Mouse (Mus musculus): ENCODE results near the gene Yif1a. TPM values are rescaled to one million over a fixed set of nuclear protein-coding genes. Genes with fewer than 3 reads are reported as not detected.

Gene Yif1a
- polyA plus RNA-seq, 1 experiment, result 57.6 TPM

DNA sequence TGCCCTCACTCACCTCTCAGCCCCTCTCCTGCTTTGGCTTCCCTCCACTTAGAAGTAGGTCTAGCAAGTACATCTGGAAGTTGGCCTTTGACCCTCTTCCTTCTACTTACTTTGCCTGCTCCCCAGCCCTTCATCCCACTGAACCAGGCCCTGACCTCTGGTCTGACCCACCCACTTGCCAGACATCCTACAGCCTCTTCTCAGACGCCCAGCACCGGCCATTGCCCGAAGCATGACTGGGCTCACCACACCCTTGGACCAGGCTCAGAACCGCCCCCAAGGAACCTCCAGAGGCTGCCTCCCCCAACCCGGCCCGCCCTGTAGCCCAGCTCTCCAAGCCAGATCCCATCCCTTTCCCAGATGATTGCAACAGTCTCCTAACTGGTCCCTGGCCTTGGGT, 25.9 kb upstream of the Yif1a start:
- TF ChIP-seq USF1 (IDR thresholded peaks at IDR 0.05; ENCODE audit: low read depth), result no peak
- no peak for TF ChIP-seq MYOG (IDR thresholded peaks at IDR 0.05; ENCODE audit: control insufficient read depth, extremely low read depth, insufficient read length)
- no peak for TF ChIP-seq CEBPB (IDR thresholded peaks at IDR 0.05; ENCODE audit: low read depth)
- no peak for TF ChIP-seq MAX (IDR thresholded peaks at IDR 0.05)
- TF ChIP-seq MYOD1 (IDR thresholded peaks at IDR 0.05; ENCODE audit: control insufficient read depth, insufficient read length, low read depth), result no peak
- no peak for TF ChIP-seq FOSL1 (IDR thresholded peaks at IDR 0.05; ENCODE audit: insufficient read depth, low read length, poor library complexity, severe bottlenecking)
- TF ChIP-seq CTCF (IDR thresholded peaks at IDR 0.05; ENCODE audit: control insufficient read depth, insufficient read depth, insufficient read length), result no peak
- no peaks in the 10 kb centered on the region for H3K36me3 ChIP-seq (ENCODE audit: control insufficient read depth, insufficient read depth)
- H3K4me3 ChIP-seq (ENCODE audit: insufficient read depth, poor library complexity, severe bottlenecking), result no peak overlapping the region
- H3K27me3 ChIP-seq (ENCODE audit: control insufficient read depth, insufficient read depth, insufficient read length), result no peaks in the 10 kb centered on the region
- H3K79me3 ChIP-seq (ENCODE audit: low read depth), result no peaks in the 10 kb centered on the region
- no peaks in the 10 kb centered on the region for H3K79me2 ChIP-seq (ENCODE audit: control insufficient read depth, insufficient read depth)
- H3ac ChIP-seq (ENCODE audit: control insufficient read depth, insufficient read length, low read depth), result no peak overlapping the region

- Histone ChIP-seq H3K79me2 (ENCODE audit: control insufficient read depth, insufficient read depth) (no peaks in the 10 kb centered on the region), H3ac (ENCODE audit: control insufficient read depth, insufficient read length, low read depth) (no peak overlapping the region), H3K79me3 (ENCODE audit: low read depth) (no peaks in the 10 kb centered on the region), H3K36me3 (ENCODE audit: control insufficient read depth, insufficient read depth) (no peaks in the 10 kb centered on the region), H3K27me3 (ENCODE audit: control insufficient read depth, insufficient read depth, insufficient read length) (no peaks in the 10 kb centered on the region), H3K4me3 (ENCODE audit: insufficient read depth, poor library complexity, severe bottlenecking) (no peak overlapping the region)
- TF ChIP-seq MYOD1 (IDR thresholded peaks at IDR 0.05; ENCODE audit: control insufficient read depth, insufficient read length, low read depth) (no peak), FOSL1 (IDR thresholded peaks at IDR 0.05; ENCODE audit: insufficient read depth, low read length, poor library complexity, severe bottlenecking) (no peak), CTCF (IDR thresholded peaks at IDR 0.05; ENCODE audit: control insufficient read depth, insufficient read depth, insufficient read length) (no peak), USF1 (IDR thresholded peaks at IDR 0.05; ENCODE audit: low read depth) (no peak), CEBPB (IDR thresholded peaks at IDR 0.05; ENCODE audit: low read depth) (no peak), MAX (IDR thresholded peaks at IDR 0.05) (no peak), MYOG (IDR thresholded peaks at IDR 0.05; ENCODE audit: control insufficient read depth, extremely low read depth, insufficient read length) (no peak)
Observed at GRCm38 (mm10) chr19:5065104-5065503, 23.2 kb upstream of the Yif1a start.

DNA sequence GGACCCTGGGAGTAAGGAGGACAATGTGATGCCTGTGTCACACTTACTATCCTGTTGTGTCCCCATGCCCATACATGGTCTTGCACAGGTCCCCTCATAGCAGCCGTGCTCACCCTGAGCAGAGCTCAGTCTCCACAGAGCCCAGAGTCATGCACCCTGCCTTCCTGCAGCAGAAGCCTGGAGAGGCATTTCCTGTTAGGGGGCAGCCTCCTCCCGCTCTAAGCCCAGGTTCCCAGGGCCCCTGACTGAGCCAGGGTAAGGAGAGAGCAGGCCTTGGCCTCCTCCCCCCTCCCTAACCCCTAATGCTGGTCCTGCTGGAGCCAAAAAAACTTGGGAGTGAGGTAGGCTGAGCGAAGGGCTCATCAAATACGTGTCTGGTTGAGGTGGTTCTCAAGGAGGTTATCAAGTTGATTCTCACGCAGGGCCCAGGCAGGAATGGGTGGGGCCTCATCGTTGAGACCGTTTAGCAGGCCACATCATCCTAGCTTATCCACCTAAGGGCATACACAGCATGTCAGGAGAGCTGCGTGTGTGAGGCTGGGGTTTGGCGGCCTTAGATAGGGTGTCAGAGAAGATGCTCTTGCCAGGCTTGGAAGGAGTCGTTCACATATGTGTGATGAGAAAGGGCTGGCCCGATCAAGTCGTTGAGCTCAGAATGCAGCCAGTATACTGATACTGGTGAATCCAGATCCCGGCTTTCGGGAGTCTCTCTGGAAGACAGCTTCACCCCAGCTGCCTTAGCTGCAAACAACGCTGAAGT, 21.1 kb upstream of the Yif1a start:
- Histone ChIP-seq H3K27me3 (ENCODE audit: control insufficient read depth, insufficient read depth, insufficient read length) (no peaks in the 10 kb centered on the region), H3K4me3 (ENCODE audit: insufficient read depth, poor library complexity, severe bottlenecking) (no peak overlapping the region), H3K79me2 (ENCODE audit: control insufficient read depth, insufficient read depth) (no peaks in the 10 kb centered on the region), H3K36me3 (ENCODE audit: control insufficient read depth, insufficient read depth) (no peaks in the 10 kb centered on the region), H3ac (ENCODE audit: control insufficient read depth, insufficient read length, low read depth) (no peak overlapping the region), H3K79me3 (ENCODE audit: low read depth) (no peaks in the 10 kb centered on the region)
- TF ChIP-seq USF1 (IDR thresholded peaks at IDR 0.05; ENCODE audit: low read depth), result no peak
- TF ChIP-seq CEBPB (IDR thresholded peaks at IDR 0.05; ENCODE audit: low read depth), result no peak
- no peak for TF ChIP-seq CTCF (IDR thresholded peaks at IDR 0.05; ENCODE audit: control insufficient read depth, insufficient read depth, insufficient read length)
- no peak for TF ChIP-seq FOSL1 (IDR thresholded peaks at IDR 0.05; ENCODE audit: insufficient read depth, low read length, poor library complexity, severe bottlenecking)
- TF ChIP-seq MYOG (IDR thresholded peaks at IDR 0.05; ENCODE audit: control insufficient read depth, extremely low read depth, insufficient read length), result no peak
- no peak for TF ChIP-seq MAX (IDR thresholded peaks at IDR 0.05)
- no peak for TF ChIP-seq MYOD1 (IDR thresholded peaks at IDR 0.05; ENCODE audit: control insufficient read depth, insufficient read length, low read depth)

DNA sequence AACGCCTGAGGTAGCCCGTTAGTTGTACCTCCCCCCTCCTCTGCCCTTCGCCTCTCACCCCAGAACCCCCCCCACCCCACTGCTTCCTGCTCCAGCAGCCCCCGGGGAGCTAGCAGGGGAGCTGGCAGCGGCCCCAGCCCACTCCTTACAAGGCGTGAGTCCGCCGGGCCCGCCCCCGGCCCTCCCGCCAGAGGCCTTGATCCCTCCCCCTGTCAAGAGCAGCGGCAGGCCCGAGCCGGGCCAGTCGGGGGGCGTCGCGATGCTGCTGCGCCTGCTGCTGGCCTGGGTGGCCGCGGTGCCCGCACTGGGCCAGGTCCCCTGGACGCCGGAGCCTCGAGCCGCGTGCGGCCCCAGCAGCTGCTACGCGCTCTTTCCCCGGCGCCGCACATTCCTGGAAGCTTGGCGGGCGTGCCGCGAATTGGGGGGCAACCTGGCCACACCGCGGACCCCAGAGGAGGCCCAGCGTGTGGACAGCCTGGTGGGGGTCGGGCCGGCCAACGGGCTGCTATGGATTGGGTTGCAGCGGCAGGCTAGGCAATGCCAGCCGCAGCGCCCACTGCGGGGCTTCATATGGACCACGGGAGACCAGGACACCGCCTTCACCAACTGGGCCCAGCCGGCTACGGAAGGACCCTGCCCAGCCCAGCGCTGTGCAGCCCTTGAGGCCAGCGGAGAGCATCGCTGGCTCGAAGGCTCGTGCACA, 20.3 kb upstream of the Yif1a start, which contains the start of gene Cd248:
Gene Cd248 (plus strand): TSS at position 212 of the 703 bp plus-strand sequence.
- TF ChIP-seq MAX (IDR thresholded peaks at IDR 0.05), result no peak
- TF ChIP-seq CTCF (IDR thresholded peaks at IDR 0.05; ENCODE audit: control insufficient read depth, insufficient read depth, insufficient read length), result no peak
- no peak for TF ChIP-seq USF1 (IDR thresholded peaks at IDR 0.05; ENCODE audit: low read depth)
- TF ChIP-seq FOSL1 (IDR thresholded peaks at IDR 0.05; ENCODE audit: insufficient read depth, low read length, poor library complexity, severe bottlenecking), result no peak
- TF ChIP-seq MYOD1 (IDR thresholded peaks at IDR 0.05; ENCODE audit: control insufficient read depth, insufficient read length, low read depth), result no peak
- TF ChIP-seq MYOG (IDR thresholded peaks at IDR 0.05; ENCODE audit: control insufficient read depth, extremely low read depth, insufficient read length), result no peak
- TF ChIP-seq CEBPB (IDR thresholded peaks at IDR 0.05; ENCODE audit: low read depth), result no peak
- Histone ChIP-seq H3K4me3 (ENCODE audit: insufficient read depth, poor library complexity, severe bottlenecking) (no peak within 1 kb of the TSS), H3K27me3 (ENCODE audit: control insufficient read depth, insufficient read depth, insufficient read length) (no peaks in the 10 kb centered on the region), H3K36me3 (ENCODE audit: control insufficient read depth, insufficient read depth) (no peaks in the 10 kb centered on the region), H3ac (ENCODE audit: control insufficient read depth, insufficient read length, low read depth) (peak within 1 kb of the TSS; percentile 47), H3K79me2 (ENCODE audit: control insufficient read depth, insufficient read depth) (no peaks in the 10 kb centered on the region), H3K79me3 (ENCODE audit: low read depth) (no peaks in the 10 kb centered on the region)

- H3K79me3 ChIP-seq (ENCODE audit: low read depth), result no peaks in the 10 kb centered on the region
- H3K36me3 ChIP-seq (ENCODE audit: control insufficient read depth, insufficient read depth), result no peaks in the 10 kb centered on the region
- H3K79me2 ChIP-seq (ENCODE audit: control insufficient read depth, insufficient read depth), result no peaks in the 10 kb centered on the region
- TF ChIP-seq MYOD1 (IDR thresholded peaks at IDR 0.05; ENCODE audit: control insufficient read depth, insufficient read length, low read depth) (no peak), FOSL1 (IDR thresholded peaks at IDR 0.05; ENCODE audit: insufficient read depth, low read length, poor library complexity, severe bottlenecking) (no peak), MAX (IDR thresholded peaks at IDR 0.05) (no peak)
- H3K4me3 ChIP-seq (ENCODE audit: insufficient read depth, poor library complexity, severe bottlenecking), result no peak overlapping the region
- no peak overlapping the region for H3ac ChIP-seq (ENCODE audit: control insufficient read depth, insufficient read length, low read depth)
- H3K27me3 ChIP-seq (ENCODE audit: control insufficient read depth, insufficient read depth, insufficient read length), result no peaks in the 10 kb centered on the region
Observed at GRCm38 (mm10) chr19:5068570-5069234, 19.6 kb upstream of the Yif1a start.

Data from C2C12 (cell line).